Comparison of ENCODE assay signal across 28 mouse cellular contexts in the genomic region with DNA sequence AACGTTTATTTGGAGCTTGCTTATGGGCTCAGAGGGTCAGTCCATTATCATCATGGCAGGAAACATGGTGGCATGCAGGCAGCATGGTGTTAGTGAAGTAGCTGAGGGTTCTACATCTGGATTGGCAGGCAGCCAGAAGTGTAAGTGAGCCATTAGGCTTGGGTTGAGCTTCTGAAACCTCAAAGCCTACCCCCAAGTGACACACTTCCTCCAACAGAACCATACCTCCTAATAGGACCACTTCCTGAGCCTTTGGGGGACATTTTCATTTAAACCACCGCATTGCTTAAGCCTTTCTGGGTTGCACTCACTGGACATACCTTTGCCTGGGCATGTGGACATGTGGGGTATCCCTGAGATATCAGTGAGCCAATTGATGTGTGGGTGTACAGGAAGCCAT. TPM values are rescaled to one million over a fixed set of nuclear protein-coding genes. Genes with fewer than 3 reads are reported as not detected.
DNase-seq lines count a peak whose midpoint lies in the region; ATAC-seq and TF ChIP-seq lines count a peak whose summit lies in the region.
"Had no signal": no experiment of that assay in that cellular context is flagged by ENCODE, and none has a peak within 500 bp of the region (broad histone marks: within the 10 kb centered on the region; RNA-seq: fewer than 3 reads in every experiment).

No protein-coding gene starts in this region.

- no peak overlapping the region for H3K4me3 ChIP-seq in left cerebral cortex, adult 2 months
- H3K4me3 ChIP-seq: forebrain, embryonic 10.5 days; forebrain, embryonic 13.5 days; gastrocnemius, adult 2 months; heart, embryonic 12.5 days; heart, embryonic 15.5 days had no signal

- TF ChIP-seq CTCF in left cerebral cortex, adult 2 months (IDR thresholded peaks at IDR 0.05): no peak

- no peak overlapping the region; the same call in 1 of the 2 replicates for H3K27ac ChIP-seq in left cerebral cortex, adult 2 months
- H3K27ac ChIP-seq: forebrain, embryonic 10.5 days; forebrain, embryonic 13.5 days; gastrocnemius, adult 2 months; heart, embryonic 15.5 days; hindbrain, embryonic 14.5 days; hindbrain, postnatal 0 days had no signal

- intact Hi-C loops in left cerebral cortex, adult 2 months (cut with DNase I): no loop called here

- peak; percentile 55 for ATAC-seq in common myeloid progenitor, adult 5-6 weeks (replicated peaks; ENCODE audit: low read depth, poor library complexity, severe bottlenecking)
- ATAC-seq in megakaryocyte, adult 5-6 weeks (ENCODE audit: poor library complexity, severe bottlenecking): peak; percentile 19; the same call in 1 of the 2 replicates
- ATAC-seq: forebrain, embryonic 13.5 days; forebrain, embryonic 16.5 days; hindbrain, postnatal 0 days had no signal

- peak; percentile 63 for DNase-seq in A20 (ENCODE audit: low read depth, low spot score)
- DNase-seq in thymus, postnatal 25 days: no peak
- DNase-seq in cerebellum, adult 11 months: no peak
- DNase-seq in layer of hippocampus, postnatal 36 days: no peak
- no peak for DNase-seq in left cerebral cortex, adult 2 months (ENCODE audit: extremely low spot score in 1 of 2, low spot score in 2 of 2)
- DNase-seq: adrenal gland, adult 2 months; adrenal gland, postnatal 14 days; cerebellum, adult 11-12 months; cerebellum, adult 8-10 months; cerebellum, postnatal 10 days; cerebellum, postnatal 36 days; gastrocnemius, adult 2 months; gastrocnemius, postnatal 14 days; heart, adult 18-20 months; heart, postnatal 10 days; heart, postnatal 4 days had no signal

RNA-seq across cellular contexts. Expression of a gene that starts 23.3 kb away (rescaled TPM):
- total RNA-seq in common myeloid progenitor, adult 5-6 weeks (2017): not detected in 2 replicates
- total RNA-seq in megakaryocyte, adult 5-6 weeks (2015): not detected in 2 replicates
- not detected in 2 replicates for total RNA-seq in megakaryocyte, adult 5-6 weeks (2017)
- total RNA-seq in layer of hippocampus, postnatal 36 days (2021): not detected
- not detected for total RNA-seq in left cerebral cortex, adult 2 months (2021)
- total RNA-seq: adrenal gland, adult 2 months; adrenal gland, postnatal 14 days; adrenal gland, postnatal 4 days; gastrocnemius, adult 2 months; gastrocnemius, postnatal 14 days; gastrocnemius, postnatal 4 days; heart, adult 18-20 months; heart, postnatal 10 days; heart, postnatal 4 days; hindbrain, postnatal 0 days; MEL had no signal
